Mouse (Mus musculus) liver, adult (tissue): ENCODE measurements around the gene Gadd45g.

ENCODE experiments used
- GATA4 ChIP-seq: IDR thresholded peaks from 2 replicates; pipeline ENCODE4 v1.6.1; 2014; ENCODE audit warnings: mild to moderate bottlenecking, low read length; ENCODE audit not compliant: insufficient replicate concordance

Gene Gadd45g

GRCm38 (mm10) chr13:51819351-51819750, 27.1 kb upstream of the Gadd45g start:
- no peak for TF ChIP-seq GATA4

- no peak for TF ChIP-seq GATA4
Measured at GRCm38 (mm10) chr13:51821988-51822387, 24.5 kb upstream of the Gadd45g start.

- TF ChIP-seq GATA4: no peak
Measured at GRCm38 (mm10) chr13:51823822-51824495, 22.5 kb upstream of the Gadd45g start.

GRCm38 (mm10) chr13:51830744-51831450, 15.6 kb upstream of the Gadd45g start:
- no peak for TF ChIP-seq GATA4

- TF ChIP-seq GATA4: no peak
Measured at GRCm38 (mm10) chr13:51832491-51832890, 14.0 kb upstream of the Gadd45g start.

GRCm38 (mm10) chr13:51833611-51834010, 12.9 kb upstream of the Gadd45g start:
- TF ChIP-seq GATA4: no peak

GRCm38 (mm10) chr13:51834520-51834919, 12.0 kb upstream of the Gadd45g start:
- no peak for TF ChIP-seq GATA4

- no peak for TF ChIP-seq GATA4
Measured at GRCm38 (mm10) chr13:51837402-51837801, 9.1 kb upstream of the Gadd45g start.

- TF ChIP-seq GATA4: no peak
Measured at GRCm38 (mm10) chr13:51839250-51840026, 7.0 kb upstream of the Gadd45g start.

GRCm38 (mm10) chr13:51840702-51841101, 5.8 kb upstream of the Gadd45g start:
- no peak for TF ChIP-seq GATA4

GRCm38 (mm10) chr13:51841541-51842115, 4.8 kb upstream of the Gadd45g start:
- no peak for TF ChIP-seq GATA4

- TF ChIP-seq GATA4: no peak
Measured at GRCm38 (mm10) chr13:51842191-51842590, 4.3 kb upstream of the Gadd45g start.

GRCm38 (mm10) chr13:51842773-51843172, 3.7 kb upstream of the Gadd45g start:
- peak; percentile 75; the same call in 1 of the 2 replicates for TF ChIP-seq GATA4

- no peak for TF ChIP-seq GATA4
Measured at GRCm38 (mm10) chr13:51843298-51843697, 3.2 kb upstream of the Gadd45g start.

- no peak for TF ChIP-seq GATA4
Measured at GRCm38 (mm10) chr13:51844118-51844517, 2.4 kb upstream of the Gadd45g start.
